Mouse (Mus musculus): ENCODE data around the gene Cfap97. TPM values are rescaled to one million over a fixed set of nuclear protein-coding genes. Genes with fewer than 3 reads are reported as not detected.
A peak's percentile ranks its signal among the peaks of the same experiment; 100 is the strongest.

Cfap97 gene
- polyA plus RNA-seq, 1 experiment = 18.8 TPM

DNA sequence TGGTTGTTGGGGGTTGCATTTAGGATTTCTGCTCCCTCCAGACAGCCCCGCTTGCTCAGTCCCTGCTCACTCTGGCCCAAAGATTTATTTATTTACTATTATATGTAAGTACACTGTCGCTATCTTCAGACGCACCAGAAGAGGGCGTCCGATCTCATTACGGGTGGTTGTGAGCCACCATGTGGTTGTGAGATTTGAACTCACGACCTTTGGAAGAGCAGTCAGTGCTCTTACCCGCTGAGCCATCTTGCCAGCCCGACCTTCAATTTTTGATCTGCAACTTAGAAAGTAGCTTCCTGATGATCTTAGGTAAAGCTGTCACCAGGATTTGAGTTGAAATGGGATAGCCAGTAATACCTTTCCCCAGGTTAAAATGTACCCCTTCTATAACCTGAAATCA lies 1.8 kb upstream of the Cfap97 start:
- H3K9me3 ChIP-seq (replicated peaks; ENCODE audit: control insufficient read depth, insufficient read depth, low read length, poor library complexity, severe bottlenecking) = no peaks in the 10 kb centered on the region

DNA sequence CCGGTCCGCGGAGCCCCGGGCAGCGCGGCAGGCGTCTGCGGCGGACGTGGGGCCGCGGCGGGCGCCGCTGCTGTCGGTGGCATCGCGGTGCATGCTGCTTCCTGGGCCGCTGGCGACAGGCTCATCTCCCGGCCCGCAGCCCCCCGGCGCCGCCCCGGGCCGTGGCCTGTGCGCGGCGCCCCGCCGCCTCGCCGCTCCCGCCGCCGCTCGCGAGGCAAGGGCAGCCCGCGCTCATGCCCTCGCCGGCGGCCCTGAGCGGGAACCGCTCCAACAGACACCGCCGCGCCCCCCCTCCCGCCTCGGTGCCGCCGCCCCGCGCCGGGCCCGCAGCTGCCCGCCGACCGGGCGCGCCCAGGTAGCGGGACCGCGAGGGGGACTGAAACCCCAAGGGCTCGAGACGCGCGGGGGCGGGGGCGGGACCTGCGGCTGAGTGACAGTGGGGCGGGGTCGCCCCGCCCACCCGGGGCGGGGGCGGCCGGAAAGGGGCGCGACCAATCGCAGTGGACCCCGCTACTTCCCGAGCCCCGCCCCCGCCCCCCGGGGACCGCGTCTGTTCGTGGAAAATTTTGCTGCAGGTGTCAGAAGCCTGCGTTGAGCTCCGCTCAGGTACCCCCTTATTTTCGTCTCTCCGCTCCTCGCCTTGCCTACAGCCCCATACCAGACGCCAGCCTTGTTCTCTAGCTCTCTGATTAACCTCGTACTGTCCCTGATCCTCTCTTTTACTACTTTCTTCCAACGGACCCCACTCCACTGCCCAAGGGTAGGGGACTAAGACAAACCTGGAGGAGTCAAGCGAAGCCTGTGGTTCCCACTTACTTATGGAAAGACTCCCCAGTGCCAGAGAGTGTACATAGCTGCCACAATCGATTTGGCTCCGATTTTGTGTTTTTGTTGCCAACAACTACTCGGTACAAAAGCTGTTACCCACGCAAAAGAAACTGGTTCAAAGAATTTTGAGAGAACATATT lies 777 bp downstream of the Cfap97 start, which contains the start of gene Snx25:
Gene Snx25, minus strand, starts transcription at position 96 of the 968 bp plus-strand sequence.
- TF ChIP-seq EP300 (IDR thresholded peaks at IDR 0.05; ENCODE audit: insufficient read depth, low read depth, low read length) (no peak), POLR2A (IDR thresholded peaks at IDR 0.05; ENCODE audit: insufficient read depth, low read length) (no peak), CTCF (IDR thresholded peaks at IDR 0.05; ENCODE audit: low read depth, low read length) (no peak)

More for the DNA sequence above, 1.8 kb upstream of the Cfap97 start:
- H3K27ac ChIP-seq (ENCODE audit: insufficient read depth, low read length) = no peak overlapping the region
- H3K9ac ChIP-seq (ENCODE audit: low read depth, poor library complexity, severe bottlenecking) = no peak overlapping the region
- H3K4me1 ChIP-seq (ENCODE audit: control insufficient read depth, insufficient read depth, low read length) = no peaks in the 10 kb centered on the region
- no peak overlapping the region for H3K4me3 ChIP-seq (ENCODE audit: low read depth, low read length)
- peaks cover 11% of the 10 kb centered on the region for H3K27me3 ChIP-seq (ENCODE audit: control insufficient read depth, insufficient read depth, low read length, poor library complexity, severe bottlenecking)
- H3K36me3 ChIP-seq (ENCODE audit: control insufficient read depth, insufficient read depth, low read length, poor library complexity, severe bottlenecking) = no peaks in the 10 kb centered on the region
- TF ChIP-seq POLR2A (IDR thresholded peaks at IDR 0.05; ENCODE audit: insufficient read depth, low read length) (no peak), CTCF (IDR thresholded peaks at IDR 0.05; ENCODE audit: low read depth, low read length) (peak; percentile 15)

DNA sequence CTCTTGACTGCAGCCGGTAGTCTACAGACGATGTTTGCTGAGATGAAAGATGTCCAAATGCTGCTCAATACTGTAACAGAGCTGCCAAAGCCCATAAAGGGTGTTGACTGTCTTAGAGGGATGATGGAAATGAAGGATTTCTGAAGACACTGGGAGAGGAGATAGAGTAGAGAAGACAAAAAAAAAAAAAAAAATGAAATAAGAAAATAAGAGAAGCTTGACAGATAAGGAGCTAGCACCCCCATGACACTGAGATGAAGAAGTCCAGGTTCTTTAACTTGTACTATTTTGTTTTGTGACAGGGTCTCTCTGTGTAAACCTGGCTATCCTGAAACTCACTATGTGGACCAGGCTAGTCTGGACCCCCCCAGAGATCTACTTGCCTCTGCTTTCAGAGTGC lies 1.5 kb downstream of the Cfap97 start:
- Histone ChIP-seq H3K4me3 (ENCODE audit: low read depth, low read length) (no peak overlapping the region), H3K9me3 (replicated peaks; ENCODE audit: control insufficient read depth, insufficient read depth, low read length, poor library complexity, severe bottlenecking) (peaks cover 1% of the 10 kb centered on the region; the same call in 1 of the 2 replicates), H3K4me1 (ENCODE audit: control insufficient read depth, insufficient read depth, low read length) (no peaks in the 10 kb centered on the region), H3K9ac (ENCODE audit: low read depth, poor library complexity, severe bottlenecking) (peak overlapping the region; percentile 93; the same call in 1 of the 2 replicates), H3K27me3 (ENCODE audit: control insufficient read depth, insufficient read depth, low read length, poor library complexity, severe bottlenecking) (peaks cover 11% of the 10 kb centered on the region), H3K36me3 (ENCODE audit: control insufficient read depth, insufficient read depth, low read length, poor library complexity, severe bottlenecking) (no peaks in the 10 kb centered on the region), H3K27ac (ENCODE audit: insufficient read depth, low read length) (no peak overlapping the region)
- TF ChIP-seq CTCF (IDR thresholded peaks at IDR 0.05; ENCODE audit: low read depth, low read length) = no peak

More for the DNA sequence above, 777 bp downstream of the Cfap97 start, which contains the start of gene Snx25:
- Histone ChIP-seq H3K36me3 (ENCODE audit: control insufficient read depth, insufficient read depth, low read length, poor library complexity, severe bottlenecking) (no peaks in the 10 kb centered on the region), H3K9me3 (replicated peaks; ENCODE audit: control insufficient read depth, insufficient read depth, low read length, poor library complexity, severe bottlenecking) (no peaks in the 10 kb centered on the region), H3K9ac (ENCODE audit: low read depth, poor library complexity, severe bottlenecking) (peak within 1 kb of the TSS; percentile 93), H3K27ac (ENCODE audit: insufficient read depth, low read length) (no peak within 1 kb of the TSS), H3K4me1 (ENCODE audit: control insufficient read depth, insufficient read depth, low read length) (no peaks in the 10 kb centered on the region), H3K4me3 (ENCODE audit: low read depth, low read length) (peak within 1 kb of the TSS; percentile 99), H3K27me3 (ENCODE audit: control insufficient read depth, insufficient read depth, low read length, poor library complexity, severe bottlenecking) (peaks cover 11% of the 10 kb centered on the region)

DNA sequence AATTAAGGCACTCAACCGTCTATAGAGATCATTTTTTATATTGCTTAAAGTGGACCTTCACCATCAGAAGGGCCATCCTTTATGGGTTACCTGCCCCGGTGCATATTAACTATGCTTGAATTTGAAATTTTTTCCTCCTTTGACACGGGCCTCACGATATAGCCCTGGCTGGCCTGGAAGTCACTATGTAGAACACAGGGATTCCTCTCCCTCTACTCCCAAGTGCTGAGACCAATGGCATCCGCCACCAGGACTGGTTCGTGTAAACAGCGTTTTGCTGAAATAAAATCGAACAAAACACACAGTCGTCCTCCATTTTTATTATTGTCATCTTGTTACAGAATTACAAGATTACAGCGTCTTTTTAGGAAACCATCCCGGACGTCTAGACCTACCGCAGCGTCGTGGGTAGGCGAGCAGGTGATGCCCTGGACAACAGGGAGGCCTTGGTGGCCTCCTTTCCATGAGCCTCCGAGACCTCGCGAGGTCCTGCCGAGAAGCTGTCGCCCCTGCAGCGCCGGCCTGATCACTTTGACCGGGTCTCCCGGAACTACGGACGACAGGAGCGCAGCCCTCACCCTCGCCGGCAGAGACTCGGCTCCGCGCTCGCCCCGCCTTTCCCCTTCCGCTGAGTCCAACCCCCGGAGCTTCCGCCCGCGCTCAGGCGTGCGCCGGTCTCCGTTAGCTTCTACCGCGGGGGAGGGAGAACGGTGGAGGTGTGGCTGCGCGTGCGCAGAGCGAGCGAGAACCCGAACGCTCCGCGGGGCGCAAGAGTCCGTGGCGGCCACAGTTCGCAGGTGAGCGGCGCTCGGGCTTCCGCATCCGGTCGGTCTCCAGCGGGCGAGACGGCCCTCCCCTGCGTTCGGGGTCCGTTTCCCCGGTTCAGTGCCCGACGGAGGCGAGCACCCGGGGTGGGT lies 11.6 kb downstream of the Cfap97 start:
- TF ChIP-seq POLR2A (IDR thresholded peaks at IDR 0.05; ENCODE audit: insufficient read depth, low read length) (peak; percentile 59), CTCF (IDR thresholded peaks at IDR 0.05; ENCODE audit: low read depth, low read length) (no peak)
- H3K27me3 ChIP-seq (ENCODE audit: control insufficient read depth, insufficient read depth, low read length, poor library complexity, severe bottlenecking) = no peaks in the 10 kb centered on the region

DNA sequence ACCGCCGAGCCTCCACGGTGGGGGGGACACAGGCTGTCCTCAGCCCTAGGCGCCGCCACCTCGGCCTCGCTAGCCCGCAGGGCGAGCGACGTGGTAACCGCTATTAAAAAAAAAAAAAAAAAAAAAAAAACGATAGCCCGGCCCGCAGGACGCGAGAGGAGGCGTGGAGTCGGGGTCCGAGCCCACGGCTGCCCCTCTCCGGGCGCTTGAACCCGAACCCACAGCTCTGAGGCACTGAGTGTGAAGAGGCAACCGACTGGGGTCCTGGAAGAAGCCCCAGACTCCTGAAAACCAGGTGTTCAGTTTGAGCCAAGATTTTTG lies 12.3 kb downstream of the Cfap97 start:
- TF ChIP-seq POLR2A (IDR thresholded peaks at IDR 0.05; ENCODE audit: insufficient read depth, low read length) (no peak), EP300 (IDR thresholded peaks at IDR 0.05; ENCODE audit: insufficient read depth, low read depth, low read length) (no peak), CTCF (IDR thresholded peaks at IDR 0.05; ENCODE audit: low read depth, low read length) (no peak)
- H3K27ac ChIP-seq (ENCODE audit: insufficient read depth, low read length) = no peak overlapping the region
- peak overlapping the region; percentile 93 for H3K4me3 ChIP-seq (ENCODE audit: low read depth, low read length)
- H3K9me3 ChIP-seq (replicated peaks; ENCODE audit: control insufficient read depth, insufficient read depth, low read length, poor library complexity, severe bottlenecking) = peaks cover 4% of the 10 kb centered on the region; the same call in 1 of the 2 replicates
- H3K4me1 ChIP-seq (ENCODE audit: control insufficient read depth, insufficient read depth, low read length) = peaks cover 3% of the 10 kb centered on the region
- H3K36me3 ChIP-seq (ENCODE audit: control insufficient read depth, insufficient read depth, low read length, poor library complexity, severe bottlenecking) = no peaks in the 10 kb centered on the region
- H3K9ac ChIP-seq (ENCODE audit: low read depth, poor library complexity, severe bottlenecking) = peak overlapping the region; percentile 98
- H3K27me3 ChIP-seq (ENCODE audit: control insufficient read depth, insufficient read depth, low read length, poor library complexity, severe bottlenecking) = no peaks in the 10 kb centered on the region

More for the DNA sequence above, 11.6 kb downstream of the Cfap97 start:
- Histone ChIP-seq H3K9me3 (replicated peaks; ENCODE audit: control insufficient read depth, insufficient read depth, low read length, poor library complexity, severe bottlenecking) (peaks cover 6% of the 10 kb centered on the region; the same call in 1 of the 2 replicates), H3K4me3 (ENCODE audit: low read depth, low read length) (peak overlapping the region; percentile 93), H3K36me3 (ENCODE audit: control insufficient read depth, insufficient read depth, low read length, poor library complexity, severe bottlenecking) (no peaks in the 10 kb centered on the region), H3K27ac (ENCODE audit: insufficient read depth, low read length) (0 out of 2 replicates have a peak overlapping the region, but pooled peaks have one; percentile 8), H3K4me1 (ENCODE audit: control insufficient read depth, insufficient read depth, low read length) (peaks cover 3% of the 10 kb centered on the region), H3K9ac (ENCODE audit: low read depth, poor library complexity, severe bottlenecking) (peak overlapping the region; percentile 98)

All from ES-Bruce4 (cell line).